Mouse (Mus musculus) ovary, postnatal 10 days (tissue): ENCODE data around the gene Myzap.

Source experiments
- DNase-seq: peaks from one replicate; pipeline ENCODE4 v3.0.0; 2022; ENCODE audit warnings: low spot score

Myzap gene

GRCm38 (mm10) chr9:71480305-71480704 lies 111.9 kb downstream of the Myzap start:
- no peak for DNase-seq

- DNase-seq: no peak
These were observed 112.7 kb downstream of the Myzap start for GRCm38 (mm10) chr9:71479413-71479812.

GRCm38 (mm10) chr9:71478596-71478995 lies 113.6 kb downstream of the Myzap start:
- no peak for DNase-seq

DNA sequence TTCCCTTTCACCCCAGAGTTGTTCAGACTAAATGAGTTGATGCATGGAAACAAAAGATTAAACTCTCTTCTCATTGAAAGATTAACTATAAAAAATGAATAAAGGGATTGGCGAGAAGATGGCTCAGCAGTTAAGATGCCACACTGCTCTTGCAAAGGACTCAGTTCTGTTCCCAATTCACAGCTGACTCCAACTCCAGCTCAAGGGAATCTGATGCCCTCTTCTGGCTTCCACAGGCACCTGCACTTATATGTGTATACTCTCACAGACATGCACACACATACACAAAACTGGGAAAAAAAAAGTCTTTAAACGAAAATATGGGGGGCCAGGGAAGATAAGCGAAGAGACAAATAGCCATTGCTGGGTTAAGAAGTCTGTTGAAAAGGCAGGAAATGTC lies 115.6 kb downstream of the Myzap start:
- no peak for DNase-seq

- no peak for DNase-seq
These were observed 116.6 kb downstream of the Myzap start for GRCm38 (mm10) chr9:71475536-71475935.

DNA sequence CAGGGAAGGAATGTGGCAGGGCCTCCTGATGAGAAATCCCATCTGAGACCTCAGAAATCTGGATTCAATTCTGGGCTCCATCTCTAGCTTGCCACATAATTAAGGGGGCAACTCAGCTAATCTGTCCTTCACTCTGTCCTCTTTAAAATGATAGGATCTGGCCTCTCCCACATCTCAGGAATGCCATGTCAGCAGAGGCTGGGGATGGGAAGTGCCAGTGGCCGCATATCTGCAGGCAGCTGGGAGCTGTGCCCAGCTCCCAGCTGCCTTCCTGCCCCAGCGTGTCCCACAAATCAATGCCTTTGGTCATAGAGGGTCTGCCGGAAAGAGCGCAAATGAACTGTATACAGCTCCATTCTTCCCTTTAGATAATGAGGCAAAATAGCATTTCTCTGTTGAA lies 124.7 kb downstream of the Myzap start:
- DNase-seq: no peak

GRCm38 (mm10) chr9:71466111-71466510 lies 126.0 kb downstream of the Myzap start:
- no peak for DNase-seq

DNA sequence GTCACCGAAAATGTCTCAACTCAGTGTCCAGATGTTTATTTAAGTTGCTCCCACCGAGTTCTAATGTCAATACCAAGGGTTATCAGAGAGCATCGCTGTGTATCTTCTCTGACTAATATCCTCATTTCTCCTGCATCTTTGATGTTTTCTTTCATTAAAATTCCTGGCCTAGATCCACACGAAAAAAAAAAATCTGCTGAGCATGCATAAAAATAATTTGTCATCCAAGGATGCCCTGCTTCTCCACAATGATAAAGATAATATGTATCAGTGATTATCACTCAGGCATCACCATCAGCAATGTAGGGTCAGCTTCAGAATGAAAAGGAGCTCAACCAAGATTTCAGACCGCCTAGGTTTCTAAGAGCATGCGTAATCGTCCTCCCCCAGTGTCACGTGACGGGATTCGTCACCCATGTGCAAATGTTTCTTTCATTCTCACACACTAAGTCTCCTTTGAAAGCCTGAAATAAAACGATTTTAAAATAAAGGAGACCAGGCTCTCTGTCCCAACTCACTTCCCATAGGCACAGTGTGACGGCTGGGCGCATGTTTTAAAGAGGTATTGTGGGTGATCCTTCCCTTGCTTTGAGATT lies 129.0 kb downstream of the Myzap start:
- DNase-seq: no peak

GRCm38 (mm10) chr9:71456738-71457137 lies 135.4 kb downstream of the Myzap start:
- no peak for DNase-seq
